ENCODE assay signal across 24 mouse cellular contexts in genomic region chr7:119853186-119853585, GRCm38 (mm10). TPM values are rescaled to one million over a fixed set of nuclear protein-coding genes. Genes with fewer than 3 reads are reported as not detected.
DNase-seq lines count a peak whose midpoint lies in the region; ATAC-seq lines count a peak whose summit lies in the region.
"Had no signal": no experiment of that assay in that cellular context is flagged by ENCODE, and none has a peak within 500 bp of the region (broad histone marks: within the 10 kb centered on the region; RNA-seq: fewer than 3 reads in every experiment).

No protein-coding gene starts in this region.

- H3K4me2 ChIP-seq in kidney, embryonic 16.5 days (replicated peaks; ENCODE audit: low read depth, low read length): no peak overlapping the region
- H3K4me2 ChIP-seq in kidney, embryonic 14.5 days (replicated peaks; ENCODE audit: low read depth, low read length): no peak overlapping the region
- H3K4me2 ChIP-seq: embryonic facial prominence, embryonic 12.5 days; forebrain, embryonic 13.5 days had no signal

- H3K4me3 ChIP-seq in kidney, embryonic 16.5 days (ENCODE audit: low read length): no peak overlapping the region
- no peak overlapping the region for H3K4me3 ChIP-seq in kidney, embryonic 14.5 days (ENCODE audit: low read length)
- H3K4me3 ChIP-seq: embryonic facial prominence, embryonic 10.5 days; embryonic facial prominence, embryonic 12.5 days; forebrain, embryonic 13.5 days had no signal

- H3K27me3 ChIP-seq in kidney, embryonic 16.5 days (ENCODE audit: insufficient read depth, low read length): no peaks in the 10 kb centered on the region
- H3K27me3 ChIP-seq in kidney, embryonic 14.5 days (ENCODE audit: control insufficient read depth, insufficient read depth, low read length): no peaks in the 10 kb centered on the region
- H3K27me3 ChIP-seq: CH12.LX; embryonic facial prominence, embryonic 12.5 days; forebrain, embryonic 13.5 days; Patski had no signal

- H3K36me3 ChIP-seq in kidney, embryonic 16.5 days (ENCODE audit: insufficient read depth, low read length): peaks cover 21% of the 10 kb centered on the region; the same call in 1 of the 2 replicates
- H3K36me3 ChIP-seq in kidney, embryonic 14.5 days (ENCODE audit: control insufficient read depth, insufficient read depth, low read length): peaks cover 19% of the 10 kb centered on the region

- H3K9ac ChIP-seq in kidney, embryonic 16.5 days (replicated peaks; ENCODE audit: low read length): no peak overlapping the region
- H3K9ac ChIP-seq in kidney, embryonic 14.5 days (ENCODE audit: low read depth, low read length): no peak overlapping the region
- H3K9ac ChIP-seq: embryonic facial prominence, embryonic 12.5 days; forebrain, embryonic 13.5 days had no signal

- no peaks in the 10 kb centered on the region for H3K9me3 ChIP-seq in kidney, embryonic 16.5 days (ENCODE audit: low read length)
- H3K9me3 ChIP-seq in kidney, embryonic 14.5 days (ENCODE audit: control insufficient read depth, low read length): no peaks in the 10 kb centered on the region
- H3K9me3 ChIP-seq: embryonic facial prominence, embryonic 10.5 days; embryonic facial prominence, embryonic 12.5 days; forebrain, embryonic 13.5 days; G1E had no signal

- H3K27ac ChIP-seq in kidney, embryonic 16.5 days (ENCODE audit: low read length): no peak overlapping the region
- H3K27ac ChIP-seq in kidney, embryonic 14.5 days (ENCODE audit: low read depth, low read length): no peak overlapping the region
- H3K27ac ChIP-seq: embryonic facial prominence, embryonic 10.5 days; embryonic facial prominence, embryonic 12.5 days; forebrain, embryonic 13.5 days had no signal

- DNase-seq in kidney, adult 11 months: peak; percentile 31
- DNase-seq in kidney, adult 18-20 months: no peak
- DNase-seq in kidney, adult 8-10 months: peak; percentile 37 to 62
- peak; percentile 24 for DNase-seq in kidney, postnatal 14 days
- DNase-seq in yolk sac, embryonic 10.5 days (ENCODE audit: low spot score): peak; percentile 9
- DNase-seq: adrenal gland, adult 8-10 months; adrenal gland, postnatal 14 days; adrenal gland, postnatal 36 days; B cell, adult 2 months; cerebellum, adult 11-12 months; cerebellum, adult 2 months; cerebellum, adult 9-10 months; cerebellum, postnatal 10 days; cerebellum, postnatal 25 days had no signal

- no peak for ATAC-seq in kidney, embryonic 16.5 days (ENCODE audit: low FRiP score, low TSS enrichment)
- no peak for ATAC-seq in kidney, embryonic 14.5 days (ENCODE audit: low FRiP score, low TSS enrichment)
- ATAC-seq: activated CD4-positive, CD25-positive, alpha-beta regulatory T cell, adult 4 months; CD4-positive, CD25-positive, alpha-beta regulatory T cell, adult 4 months; forebrain, embryonic 13.5 days; Patski had no signal

- 98% methylated on average over 1 of the region's 1 CpGs for WGBS in kidney, embryonic 16.5 days
- WGBS in kidney, embryonic 14.5 days: 94% methylated on average over 1 of the region's 1 CpGs

- H3K4me1 ChIP-seq in kidney, embryonic 16.5 days (ENCODE audit: insufficient read depth, low read length): no peaks in the 10 kb centered on the region
- H3K4me1 ChIP-seq in kidney, embryonic 14.5 days (ENCODE audit: control insufficient read depth, insufficient read depth, low read length): no peaks in the 10 kb centered on the region
- H3K4me1 ChIP-seq: embryonic facial prominence, embryonic 10.5 days; embryonic facial prominence, embryonic 12.5 days; forebrain, embryonic 13.5 days had no signal

RNA-seq across cellular contexts. Expression of gene Lyrm1, which starts 42.5 kb away (rescaled TPM):
- polyA plus RNA-seq in kidney, embryonic 16.5 days (2015; fragmentation: Nextera tagmentation; extraction: Ambion mirVana): 6.5 and 7.4 TPM in 2 replicates
- polyA plus RNA-seq in kidney, embryonic 14.5 days (2014; fragmentation: Nextera tagmentation; extraction: Ambion mirVana): 8.3 and 8.6 TPM in 2 replicates

RNA-seq across cellular contexts. Expression of gene Dcun1d3, which starts 42.9 kb away (rescaled TPM):
- polyA plus RNA-seq in kidney, embryonic 16.5 days (2015; fragmentation: Nextera tagmentation; extraction: Ambion mirVana): 10.9 and 11.3 TPM in 2 replicates
- 5.6 and 5.9 TPM in 2 replicates for polyA plus RNA-seq in kidney, embryonic 14.5 days (2014; fragmentation: Nextera tagmentation; extraction: Ambion mirVana)

RNA-seq across cellular contexts. Expression of gene Eri2, which starts 59.3 kb away (rescaled TPM):
- 26.2 and 26.5 TPM in 2 replicates for polyA plus RNA-seq in kidney, embryonic 16.5 days (2015; fragmentation: Nextera tagmentation; extraction: Ambion mirVana)
- polyA plus RNA-seq in kidney, embryonic 14.5 days (2014; fragmentation: Nextera tagmentation; extraction: Ambion mirVana): 23.8 and 31.7 TPM in 2 replicates

RNA-seq across cellular contexts. Expression of gene Rexo5, which starts 59.4 kb away (rescaled TPM):
- 23.9 and 27.7 TPM in 2 replicates for polyA plus RNA-seq in kidney, embryonic 16.5 days (2015; fragmentation: Nextera tagmentation; extraction: Ambion mirVana)
- 22.9 and 30.6 TPM in 2 replicates for polyA plus RNA-seq in kidney, embryonic 14.5 days (2014; fragmentation: Nextera tagmentation; extraction: Ambion mirVana)
